Mouse (Mus musculus): Measurements from ENCODE around the gene Sox11.

DNA sequence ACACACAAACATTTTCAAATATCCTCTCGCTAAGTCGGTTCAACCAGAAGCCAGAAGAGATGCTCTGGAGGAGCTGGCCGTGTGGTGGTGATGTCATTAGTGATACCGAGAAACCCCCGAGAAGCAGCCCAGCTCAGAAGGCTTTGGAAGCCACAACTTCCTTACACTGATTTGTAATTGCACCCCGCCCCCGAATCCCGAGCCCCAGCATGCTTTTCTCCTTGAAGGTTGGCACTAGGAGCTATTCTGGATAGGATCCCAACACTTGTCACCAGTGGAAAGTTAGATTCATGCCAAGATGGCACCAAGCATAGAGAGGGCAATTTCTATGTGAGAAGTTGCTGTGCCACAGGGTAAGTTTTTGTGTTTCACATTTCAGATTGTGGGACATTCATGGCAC, 29.4 kb downstream of the Sox11 start:
- TF ChIP-seq POLR2AphosphoS5 (IDR thresholded peaks at IDR 0.05; ENCODE audit: insufficient replicate concordance, low read depth, low read length) (no peak), CTCF (IDR thresholded peaks at IDR 0.05; ENCODE audit: low read depth, low read length) (no peak)

Measured in G1E (cell line).